ENCODE assay signal across 18 mouse cellular contexts in genomic region chr2:84880590-84880989, GRCm38 (mm10). TPM values are rescaled to one million over a fixed set of nuclear protein-coding genes. Genes with fewer than 3 reads are reported as not detected.
DNase-seq lines count a peak whose midpoint lies in the region; TF ChIP-seq lines count a peak whose summit lies in the region.
"Had no signal": no experiment of that assay in that cellular context is flagged by ENCODE, and none has a peak within 500 bp of the region (broad histone marks: within the 10 kb centered on the region; RNA-seq: fewer than 3 reads in every experiment).

No protein-coding gene starts in this region.

- no peaks in the 10 kb centered on the region for H3K36me3 ChIP-seq in splenic B cell, adult 2 months (ENCODE audit: control insufficient read depth, insufficient read depth, low read length, poor library complexity, severe bottlenecking)
- H3K36me3 ChIP-seq: hindbrain, embryonic 12.5 days; hindbrain, embryonic 15.5 days had no signal

- no peaks in the 10 kb centered on the region; the same call in 1 of the 2 replicates for H3K27me3 ChIP-seq in splenic B cell, adult 2 months (ENCODE audit: control insufficient read depth, insufficient read depth, low read length, poor library complexity, severe bottlenecking)

- intact Hi-C loops in left cerebral cortex, adult 2 months (cut with DNase I): loop anchor here (5.0 to 10.0 kb wide), 2 partner anchors 148 to 326 kb away; partner anchors contain the start of gene Ypel4

- H3K27ac ChIP-seq in left cerebral cortex, adult 2 months: peak overlapping the region; percentile 28
- H3K27ac ChIP-seq: gastrocnemius, adult 2 months; hindbrain, embryonic 12.5 days; hindbrain, embryonic 15.5 days had no signal

- H3K4me3 ChIP-seq in left cerebral cortex, adult 2 months: no peak overlapping the region
- H3K4me3 ChIP-seq: gastrocnemius, adult 2 months; hindbrain, embryonic 12.5 days; hindbrain, embryonic 15.5 days had no signal

- peak in 1 of 2 experiments; percentile 18 for DNase-seq in left cerebral cortex, adult 2 months (ENCODE audit: extremely low spot score in 1 of 2, low spot score in 2 of 2)
- no peak for DNase-seq in left cerebral cortex, adult 9 months (ENCODE audit: low spot score in 2 of 2)
- peak; percentile 12 for DNase-seq in thymus, postnatal 4 days
- DNase-seq in thymus, postnatal 25 days: no peak
- peak; percentile 42 for DNase-seq in splenic B cell, adult 2 months (ENCODE audit: low read depth, low spot score)
- DNase-seq in ovary, postnatal 36 days (ENCODE audit: low spot score): no peak
- DNase-seq: adrenal gland, adult 8-10 months; adrenal gland, postnatal 25 days; cerebellum, adult 11-12 months; cerebellum, adult 8-10 months; forebrain, postnatal 0 days; gastrocnemius, adult 2 months; gastrocnemius, postnatal 14 days; heart, adult 11 months had no signal

- TF ChIP-seq CTCF in left cerebral cortex, adult 2 months (IDR thresholded peaks at IDR 0.05): no peak

RNA-seq across cellular contexts. Expression of gene Rtn4rl2, which starts 5.9 kb away (rescaled TPM):
- 100 to 1,000 TPM in 1 of 2 experiments, 10 to 100 TPM in 1; 99.5 to 113 TPM for total RNA-seq in left cerebral cortex, adult 2 months (2021)
- total RNA-seq: hematopoietic stem cell, adult 5-6 weeks had no signal

RNA-seq across cellular contexts. Expression of gene Slc43a1, which starts 41.9 kb away (rescaled TPM):
- under 1 TPM; 0.27 to 0.30 TPM for total RNA-seq in left cerebral cortex, adult 2 months (2021)

RNA-seq across cellular contexts. Expression of gene Timm10, which starts 53.8 kb away (rescaled TPM):
- 10 to 100 TPM; 49.1 to 51.3 TPM for total RNA-seq in left cerebral cortex, adult 2 months (2021)

RNA-seq across cellular contexts. Expression of gene Slc43a3, which starts 55.8 kb away (rescaled TPM):
- under 1 TPM in 1 of 2 experiments, not detected in 1; 0.14 TPM for total RNA-seq in left cerebral cortex, adult 2 months (2021)

RNA-seq across cellular contexts. Expression of gene Smtnl1, which starts 58.1 kb away (rescaled TPM):
- not detected for total RNA-seq in left cerebral cortex, adult 2 months (2021)
- total RNA-seq: adrenal gland, adult 8-10 months; adrenal gland, postnatal 25 days; heart, postnatal 25 days had no signal

Comparison
In these comparisons a context has a peak if more than half of its experiments do, and no peak if none do; other contexts are left out.
1. DNase-seq: peak in thymus, postnatal 4 days (single experiment) and splenic B cell, adult 2 months (single experiment); none in left cerebral cortex, adult 9 months (0 of 2), thymus, postnatal 25 days (single experiment) and ovary, postnatal 36 days (single experiment).